Mouse (Mus musculus): ENCODE data around the gene Slc36a2.
A peak's percentile ranks its signal among the peaks of the same experiment; 100 is the strongest.
"Not testable (repeated sequence)": the region's sequence is repeated elsewhere in the genome, so short reads cannot be mapped to it uniquely, and the experiment has no call there.

The Slc36a2 gene

GRCm38 (mm10) chr11:55133204-55133603 is 51.7 kb downstream of the Slc36a2 start:
- DNase-seq (ENCODE audit: inconsistent ontology term), result no peak

- no peak for DNase-seq (ENCODE audit: inconsistent ontology term)
Observed at GRCm38 (mm10) chr11:55131946-55132345, 52.9 kb downstream of the Slc36a2 start.

GRCm38 (mm10) chr11:55131077-55131742 is 53.7 kb downstream of the Slc36a2 start:
- no peak for DNase-seq (ENCODE audit: inconsistent ontology term)

- DNase-seq (ENCODE audit: inconsistent ontology term), result no peak
Observed at GRCm38 (mm10) chr11:55128411-55128810, 56.5 kb downstream of the Slc36a2 start.

DNA sequence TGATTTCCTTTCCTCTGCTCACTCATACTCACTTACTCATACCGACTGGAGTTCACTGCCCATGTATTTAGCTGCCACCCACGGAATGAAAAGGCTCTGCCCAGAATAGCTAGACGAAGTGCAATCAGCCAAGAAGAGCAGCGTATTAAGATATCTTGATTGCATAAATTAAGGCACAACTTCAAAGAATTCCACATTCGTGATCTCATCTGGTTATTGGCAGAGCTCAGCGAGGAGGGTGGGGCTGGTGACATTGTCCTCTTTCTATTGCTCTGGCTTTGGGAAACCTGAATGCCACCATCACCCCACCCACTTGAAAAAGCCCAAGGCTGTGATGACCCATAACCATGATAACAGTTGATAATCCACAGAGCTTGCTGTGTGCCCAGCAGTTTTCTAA is 56.9 kb downstream of the Slc36a2 start:
- DNase-seq (ENCODE audit: inconsistent ontology term), result peak; percentile 92

- no peak for DNase-seq (ENCODE audit: inconsistent ontology term)
Observed at GRCm38 (mm10) chr11:55126663-55127062, 58.2 kb downstream of the Slc36a2 start.

DNA sequence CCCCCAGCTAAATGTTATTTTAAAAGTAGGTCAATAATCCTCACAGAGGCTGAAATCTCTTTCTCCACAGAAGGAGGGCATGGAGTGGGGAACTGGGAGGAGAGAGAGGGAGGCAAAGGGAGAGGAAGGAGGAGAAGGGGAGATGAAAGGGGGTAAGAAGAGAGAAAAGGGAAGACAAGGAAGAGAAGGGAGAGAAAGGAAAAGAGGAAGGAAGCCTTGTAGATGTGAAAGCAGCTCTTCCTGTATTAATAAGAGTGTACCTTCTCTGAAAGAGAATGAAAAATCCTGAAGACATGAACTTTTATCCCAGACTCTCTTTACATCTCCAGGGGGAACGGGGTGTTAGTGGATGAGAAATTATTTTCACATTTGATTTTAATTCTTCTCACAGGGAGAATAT is 63.4 kb downstream of the Slc36a2 start:
- no peak for DNase-seq (ENCODE audit: inconsistent ontology term)

GRCm38 (mm10) chr11:55120821-55121271 is 64.0 kb downstream of the Slc36a2 start:
- DNase-seq (ENCODE audit: inconsistent ontology term), result no peak

- no peak for DNase-seq (ENCODE audit: inconsistent ontology term)
Observed at GRCm38 (mm10) chr11:55120279-55120678, 64.6 kb downstream of the Slc36a2 start.

- no peak for DNase-seq (ENCODE audit: inconsistent ontology term)
Observed at GRCm38 (mm10) chr11:55117031-55117430, 67.8 kb downstream of the Slc36a2 start.

GRCm38 (mm10) chr11:55116004-55116403 is 68.9 kb downstream of the Slc36a2 start:
- DNase-seq (ENCODE audit: inconsistent ontology term), result no peak

DNA sequence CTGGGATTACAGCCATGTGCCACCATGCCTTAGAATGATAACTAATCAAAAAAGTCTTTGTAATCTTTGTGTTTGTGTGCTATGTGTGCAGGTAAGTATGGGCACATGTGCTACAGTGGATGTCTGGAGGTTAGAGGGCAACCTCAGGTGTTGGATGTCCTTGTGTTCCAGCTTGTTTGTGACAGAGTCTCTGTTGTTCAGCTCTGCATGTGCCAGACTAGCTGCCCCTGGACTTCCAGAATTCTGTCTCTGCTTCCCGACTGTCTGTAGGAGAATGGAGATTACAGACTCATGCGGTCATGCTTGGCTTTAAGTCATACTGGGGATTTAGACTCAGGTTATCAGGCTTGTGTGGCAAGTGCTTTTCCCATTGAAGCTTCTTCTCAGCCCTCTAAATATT is 70.6 kb downstream of the Slc36a2 start:
- DNase-seq (ENCODE audit: inconsistent ontology term), result no peak

DNA sequence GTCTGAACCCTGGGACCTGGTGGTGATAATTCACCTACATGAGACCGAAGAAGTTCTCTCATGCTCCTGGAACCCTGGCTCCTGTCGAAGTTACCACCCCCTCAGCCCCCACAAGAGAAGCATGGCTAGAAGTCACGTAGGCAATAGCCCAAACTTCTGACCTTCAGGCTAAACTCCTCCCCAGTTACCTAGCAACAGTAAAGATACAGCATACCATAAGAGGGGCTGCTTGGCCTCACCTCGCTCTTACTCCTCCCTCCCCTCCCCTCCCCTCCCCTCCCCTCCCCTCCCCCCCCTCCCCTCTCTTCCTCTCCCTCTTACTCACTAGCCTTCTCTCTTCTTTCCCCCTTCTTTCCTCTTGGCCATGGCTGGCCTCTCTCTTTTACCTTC is 71.0 kb downstream of the Slc36a2 start:
- not testable (repeated sequence) for DNase-seq (ENCODE audit: inconsistent ontology term)

- DNase-seq (ENCODE audit: inconsistent ontology term), result no peak
Observed at GRCm38 (mm10) chr11:55113209-55113860, 71.5 kb downstream of the Slc36a2 start.

GRCm38 (mm10) chr11:55110566-55111169 is 74.2 kb downstream of the Slc36a2 start:
- DNase-seq (ENCODE audit: inconsistent ontology term), result no peak

DNA sequence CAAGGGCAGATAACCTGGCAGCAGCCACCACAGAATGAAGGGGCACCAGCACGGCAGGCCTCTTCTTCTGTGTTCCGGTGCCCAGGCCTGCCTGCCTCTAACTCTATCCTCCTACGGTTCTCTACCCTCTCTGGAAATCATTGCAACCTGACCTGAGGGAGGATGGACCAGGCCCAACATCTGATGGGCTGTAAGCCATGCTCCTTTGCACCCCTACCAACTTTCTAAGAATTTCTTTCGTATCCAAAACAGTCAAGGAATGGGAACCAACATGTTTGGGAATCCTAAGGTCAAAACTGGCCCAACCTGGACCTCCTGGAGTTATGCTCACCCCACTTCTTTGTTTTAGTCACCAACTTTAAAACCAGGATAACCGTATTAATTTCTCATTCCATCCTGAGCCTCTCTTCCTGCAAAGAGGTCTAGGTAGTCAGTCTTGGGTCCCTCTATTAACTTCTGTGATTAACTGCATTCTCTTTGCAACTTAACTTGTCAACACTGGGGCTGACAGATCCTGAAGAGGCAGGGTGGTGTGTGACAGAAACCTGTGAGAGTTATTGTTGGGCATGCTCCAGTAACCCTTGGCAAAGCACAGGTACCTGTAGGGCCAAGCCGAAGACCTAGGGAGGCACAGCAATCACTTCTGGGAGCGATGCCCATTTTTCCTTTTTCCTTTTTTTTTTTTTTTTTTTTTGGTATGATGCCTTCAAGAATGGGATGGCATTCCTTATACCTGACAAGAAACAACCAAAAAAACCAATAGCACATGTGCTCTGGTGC is 75.2 kb downstream of the Slc36a2 start:
- DNase-seq (ENCODE audit: inconsistent ontology term), result no peak
